12 mouse cellular contexts compared by ENCODE assay signal in genomic region chr1:193423653-193424075, GRCm38 (mm10). TPM values are rescaled to one million over a fixed set of nuclear protein-coding genes. Genes with fewer than 3 reads are reported as not detected.
DNase-seq lines count a peak whose midpoint lies in the region; ATAC-seq lines count a peak whose summit lies in the region.
"Had no signal": no experiment of that assay in that cellular context is flagged by ENCODE, and none has a peak within 500 bp of the region (broad histone marks: within the 10 kb centered on the region; RNA-seq: fewer than 3 reads in every experiment).

No protein-coding gene starts in this region.

- intact Hi-C loops in gastrocnemius, postnatal 36 days (cut with DNase I) = no loop called here

- no peak overlapping the region for H3K9ac ChIP-seq in kidney, embryonic 16.5 days (replicated peaks; ENCODE audit: low read length)
- H3K9ac ChIP-seq in hindbrain, embryonic 16.5 days (ENCODE audit: low read depth, low read length) = peak overlapping the region; percentile 39
- H3K9ac ChIP-seq in stomach, embryonic 15.5 days = no peak overlapping the region

- no peaks in the 10 kb centered on the region for H3K36me3 ChIP-seq in kidney, embryonic 16.5 days (ENCODE audit: insufficient read depth, low read length)
- H3K36me3 ChIP-seq in hindbrain, embryonic 16.5 days (ENCODE audit: control insufficient read depth, insufficient read depth, low read length) = no peaks in the 10 kb centered on the region
- no peaks in the 10 kb centered on the region for H3K36me3 ChIP-seq in stomach, embryonic 15.5 days

- no peak overlapping the region for H3K4me3 ChIP-seq in kidney, embryonic 16.5 days (ENCODE audit: low read length)
- H3K4me3 ChIP-seq in hindbrain, embryonic 16.5 days (ENCODE audit: low read length) = no peak overlapping the region
- no peak overlapping the region for H3K4me3 ChIP-seq in stomach, embryonic 15.5 days (replicated peaks)
- H3K4me3 ChIP-seq: heart, adult 2 months had no signal

- peak overlapping the region; percentile 75 for H3K27ac ChIP-seq in kidney, embryonic 16.5 days (ENCODE audit: low read length)
- H3K27ac ChIP-seq in hindbrain, embryonic 16.5 days (ENCODE audit: low read depth, low read length) = 0 out of 2 replicates have a peak overlapping the region, but pooled peaks have one; percentile 4
- peak overlapping the region; percentile 87 for H3K27ac ChIP-seq in stomach, embryonic 15.5 days
- H3K27ac ChIP-seq: heart, adult 2 months had no signal

- peaks cover 21% of the 10 kb centered on the region for H3K4me1 ChIP-seq in kidney, embryonic 16.5 days (ENCODE audit: insufficient read depth, low read length)
- H3K4me1 ChIP-seq in hindbrain, embryonic 16.5 days (ENCODE audit: control insufficient read depth, insufficient read depth, low read depth, low read length) = peaks cover 17% of the 10 kb centered on the region
- peaks cover 8% of the 10 kb centered on the region for H3K4me1 ChIP-seq in stomach, embryonic 15.5 days

- ATAC-seq in kidney, embryonic 16.5 days (ENCODE audit: low FRiP score, low TSS enrichment) = peak; percentile 10; the same call in 1 of the 2 replicates
- peak; percentile 49 for ATAC-seq in hindbrain, embryonic 16.5 days
- ATAC-seq in stomach, embryonic 15.5 days (ENCODE audit: insufficient read depth, low FRiP score, low read depth) = peak; percentile 82
- ATAC-seq: activated CD4-positive, CD25-positive, alpha-beta regulatory T cell, adult 4 months had no signal

- no peaks in the 10 kb centered on the region for H3K27me3 ChIP-seq in kidney, embryonic 16.5 days (ENCODE audit: insufficient read depth, low read length)
- H3K27me3 ChIP-seq in hindbrain, embryonic 16.5 days (replicated peaks; ENCODE audit: control insufficient read depth, insufficient read depth, low read length) = no peaks in the 10 kb centered on the region
- no peaks in the 10 kb centered on the region for H3K27me3 ChIP-seq in stomach, embryonic 15.5 days (replicated peaks)

- no peak overlapping the region for H3K4me2 ChIP-seq in kidney, embryonic 16.5 days (replicated peaks; ENCODE audit: low read depth, low read length)
- no peak overlapping the region for H3K4me2 ChIP-seq in hindbrain, embryonic 16.5 days (ENCODE audit: low read length)
- H3K4me2 ChIP-seq in stomach, embryonic 15.5 days = 0 out of 2 replicates have a peak overlapping the region, but pooled peaks have one; percentile 19

- no peak for DNase-seq in kidney, adult 18-20 months
- DNase-seq in lung, postnatal 10 days = peak; percentile 7
- no peak for DNase-seq in gastrocnemius, postnatal 36 days
- DNase-seq in adrenal gland, adult 8-10 months = no peak
- DNase-seq in cerebellum, adult 9-11 months = no peak
- DNase-seq: cerebellum, adult 2 months; heart, adult 2 months; retina, postnatal 1 day had no signal

- H3K9me3 ChIP-seq in kidney, embryonic 16.5 days (ENCODE audit: low read length) = no peaks in the 10 kb centered on the region
- no peaks in the 10 kb centered on the region for H3K9me3 ChIP-seq in hindbrain, embryonic 16.5 days (ENCODE audit: control insufficient read depth, low read length)
- H3K9me3 ChIP-seq in stomach, embryonic 15.5 days = no peaks in the 10 kb centered on the region

- WGBS in kidney, embryonic 16.5 days = 49% methylated on average over 8 of the region's 8 CpGs
- 24% methylated on average over 8 of the region's 8 CpGs for WGBS in hindbrain, embryonic 16.5 days
- 41% methylated on average over 8 of the region's 8 CpGs for WGBS in stomach, embryonic 15.5 days

RNA-seq across cellular contexts. Expression of gene Camk1g, which starts 53.6 kb away (rescaled TPM):
- polyA plus RNA-seq in kidney, embryonic 16.5 days (2015; fragmentation: Nextera tagmentation; extraction: Ambion mirVana) = 14.1 and 16.2 TPM in 2 replicates
- 44.2 and 44.6 TPM in 2 replicates for polyA plus RNA-seq in hindbrain, embryonic 16.5 days (2015; fragmentation: Nextera tagmentation; extraction: Ambion mirVana)
- polyA plus RNA-seq in stomach, embryonic 15.5 days (2015; fragmentation: Nextera tagmentation; extraction: Ambion mirVana) = 6.7 and 8.9 TPM in 2 replicates
- total RNA-seq in gastrocnemius, postnatal 36 days (2021) = under 1 TPM in 1 of 2 experiments, not detected in 1; 0.13 TPM
- under 1 TPM in 3 of 4 experiments, not detected in 1; 0.12 to 0.49 (median 0.35) TPM for total RNA-seq in adrenal gland, adult 8-10 months (2022)
- polyA plus RNA-seq: activated CD4-positive, CD25-positive, alpha-beta regulatory T cell, adult 4 months had no signal

Comparison
In these comparisons a context has a peak if more than half of its experiments do, and no peak if none do; other contexts are left out.
1. ATAC-seq: peak in every context shown above with its lines; median percentile 82 in stomach, embryonic 15.5 days; 49 in hindbrain, embryonic 16.5 days; 10 in kidney, embryonic 16.5 days.
2. H3K27ac ChIP-seq: peak in every context shown above with its lines; median percentile 87 in stomach, embryonic 15.5 days; 75 in kidney, embryonic 16.5 days; 4 in hindbrain, embryonic 16.5 days.